Mouse (Mus musculus) intestine, postnatal 0 days (tissue): ENCODE data around the gene Snx14. TPM values are rescaled to one million over a fixed set of nuclear protein-coding genes. Genes with fewer than 3 reads are reported as not detected.

Experiments
- ATAC-seq: fragments of 200-750 bp; cut with Nextera tagmentation; 2 replicates; pipeline ENCODE4 v1.8.0; 2017; ENCODE audit warnings: mild to moderate bottlenecking, moderate TSS enrichment, moderate library complexity
- H3K27ac ChIP-seq: fragments of 300-500 bp; sonication (generic); 2 replicates; pipeline ENCODE4 v1.5.1; 2014; ENCODE audit warnings: mild to moderate bottlenecking, low read depth, low read length, moderate library complexity
- H3K27me3 ChIP-seq: fragments of 300-500 bp; sonication (generic); replicated peaks from 2 replicates; pipeline ENCODE4 v1.6.1; 2014; ENCODE audit warnings: low read length, mixed read lengths; ENCODE audit not compliant: control insufficient read depth, insufficient read depth
- H3K36me3 ChIP-seq: fragments of 300-500 bp; sonication (generic); 2 replicates; pipeline ENCODE4 v1.6.1; 2014; ENCODE audit warnings: mild to moderate bottlenecking, moderate library complexity; ENCODE audit not compliant: control insufficient read depth, insufficient read depth
- H3K4me1 ChIP-seq: fragments of 300-500 bp; sonication (generic); replicated peaks from 2 replicates; pipeline ENCODE4 v1.6.1; 2014; ENCODE audit warnings: antibody characterized with exemption, low read length, mixed read lengths; ENCODE audit not compliant: control insufficient read depth, insufficient read depth
- H3K4me2 ChIP-seq: fragments of 300-500 bp; sonication (generic); replicated peaks from 2 replicates; pipeline ENCODE4 v1.6.1; 2014; ENCODE audit warnings: low read depth, mild to moderate bottlenecking, moderate library complexity
- H3K4me3 ChIP-seq: fragments of 300-500 bp; sonication (generic); 2 replicates; pipeline ENCODE4 v1.5.1; 2014; ENCODE audit warnings: low read depth, low read length
- H3K9ac ChIP-seq: fragments of 300-500 bp; sonication (generic); 2 replicates; pipeline ENCODE4 v1.6.1; 2014; ENCODE audit warnings: mild to moderate bottlenecking, low read depth, low read length
- H3K9me3 ChIP-seq: fragments of 300-500 bp; sonication (generic); 2 replicates; pipeline ENCODE4 v1.6.1; 2016; ENCODE audit warnings: mixed run types; ENCODE audit not compliant: control insufficient read depth
- CTCF ChIP-seq: sonication (generic); IDR thresholded peaks from 2 replicates; pipeline ENCODE4 v1.5.1; 2016; ENCODE audit warnings: low read depth, mild to moderate bottlenecking, control low read depth, antibody characterized with exemption, moderate library complexity
- WGBS: fragments of 180-500 bp; shearing (Covaris S2); extraction: QIAGEN DNeasy Blood & Tissue Kit; methylation state at CpG from one replicate; pipeline ENCODE4 v1.1.7; 2014; 5-methylcytosine and 5-hydroxymethylcytosine counted together
- polyA plus RNA-seq: library from polyadenylated mRNA; unstranded; fragments of >200 nt; fragmentation: Nextera tagmentation; extraction: Ambion mirVana; gene quantifications from 2 replicates; pipeline ENCODE4 v1.2.1, GENCODE M21; 2015

Gene Snx14
- polyA plus RNA-seq, 1 experiment from 2014 or later: 18.4 TPM

- H3K9me3 ChIP-seq: no peaks in the 10 kb centered on the region
- TF ChIP-seq CTCF: no peak
- H3K36me3 ChIP-seq: no peaks in the 10 kb centered on the region
- no peak overlapping the region for H3K4me2 ChIP-seq
- H3K4me1 ChIP-seq: no peaks in the 10 kb centered on the region
- no peak for ATAC-seq
- no peak overlapping the region for H3K27ac ChIP-seq
- H3K27me3 ChIP-seq: no peaks in the 10 kb centered on the region
- H3K9ac ChIP-seq: no peak overlapping the region
- WGBS: 84% methylated on average over 2 of the region's 2 CpGs
- H3K4me3 ChIP-seq: no peak overlapping the region
Observed at GRCm38 (mm10) chr9:88344424-88344823, 94.3 kb downstream of the Snx14 start.

- H3K27ac ChIP-seq: no peak overlapping the region
- TF ChIP-seq CTCF: no peak
- no peaks in the 10 kb centered on the region for H3K9me3 ChIP-seq
- ATAC-seq: no peak; the same call in 1 of the 2 replicates
- no peaks in the 10 kb centered on the region for H3K27me3 ChIP-seq
- no peaks in the 10 kb centered on the region for H3K36me3 ChIP-seq
- H3K4me1 ChIP-seq: no peaks in the 10 kb centered on the region
- no peak overlapping the region for H3K9ac ChIP-seq
- WGBS: 57% methylated on average over 3 of the region's 3 CpGs
- H3K4me2 ChIP-seq: no peak overlapping the region
- H3K4me3 ChIP-seq: no peak overlapping the region
Observed at GRCm38 (mm10) chr9:88342701-88343100, 96.1 kb downstream of the Snx14 start.

- ATAC-seq: no peak
- H3K36me3 ChIP-seq: no peaks in the 10 kb centered on the region
- H3K4me2 ChIP-seq: no peak overlapping the region
Observed at GRCm38 (mm10) chr9:88342241-88342640, 96.5 kb downstream of the Snx14 start.

GRCm38 (mm10) chr9:88340819-88341218 is 97.9 kb downstream of the Snx14 start:
- no peak for TF ChIP-seq CTCF
- ATAC-seq: no peak
- Histone ChIP-seq H3K4me2 (no peak overlapping the region), H3K27ac (no peak overlapping the region), H3K4me1 (no peaks in the 10 kb centered on the region), H3K36me3 (no peaks in the 10 kb centered on the region), H3K9me3 (no peaks in the 10 kb centered on the region), H3K27me3 (no peaks in the 10 kb centered on the region), H3K9ac (no peak overlapping the region), H3K4me3 (no peak overlapping the region)
- WGBS: 86% methylated on average over 3 of the region's 3 CpGs

More at GRCm38 (mm10) chr9:88342241-88342640, 96.5 kb downstream of the Snx14 start:
- Histone ChIP-seq H3K9me3 (no peaks in the 10 kb centered on the region), H3K4me1 (no peaks in the 10 kb centered on the region), H3K9ac (no peak overlapping the region), H3K4me3 (no peak overlapping the region), H3K27me3 (no peaks in the 10 kb centered on the region), H3K27ac (no peak overlapping the region)
- TF ChIP-seq CTCF: no peak
- 79% methylated on average over 7 of the region's 7 CpGs for WGBS

GRCm38 (mm10) chr9:88335839-88336238 is 102.9 kb downstream of the Snx14 start:
- Histone ChIP-seq H3K36me3 (no peaks in the 10 kb centered on the region), H3K4me1 (no peaks in the 10 kb centered on the region), H3K4me2 (no peak overlapping the region), H3K27ac (no peak overlapping the region), H3K4me3 (no peak overlapping the region), H3K27me3 (no peaks in the 10 kb centered on the region), H3K9me3 (no peaks in the 10 kb centered on the region), H3K9ac (no peak overlapping the region)
- 57% methylated on average over 1 of the region's 2 CpGs for WGBS
- ATAC-seq: no peak
- TF ChIP-seq CTCF: no peak

GRCm38 (mm10) chr9:88332447-88332846 is 106.3 kb downstream of the Snx14 start:
- no peak overlapping the region for H3K4me3 ChIP-seq
- no peaks in the 10 kb centered on the region for H3K4me1 ChIP-seq
- H3K36me3 ChIP-seq: no peaks in the 10 kb centered on the region
- no peak overlapping the region for H3K27ac ChIP-seq
- H3K27me3 ChIP-seq: peaks cover 8% of the 10 kb centered on the region
- WGBS: 45% methylated on average over 3 of the region's 3 CpGs
- no peak for ATAC-seq
- no peak overlapping the region for H3K9ac ChIP-seq
- no peak for TF ChIP-seq CTCF
- no peaks in the 10 kb centered on the region for H3K9me3 ChIP-seq
- H3K4me2 ChIP-seq: no peak overlapping the region

- Histone ChIP-seq H3K9me3 (no peaks in the 10 kb centered on the region), H3K4me3 (no peak overlapping the region), H3K36me3 (no peaks in the 10 kb centered on the region), H3K9ac (no peak overlapping the region), H3K4me1 (no peaks in the 10 kb centered on the region), H3K27me3 (peaks cover 12% of the 10 kb centered on the region), H3K4me2 (0 out of 2 replicates have a peak overlapping the region, but pooled peaks have one; percentile 13), H3K27ac (no peak overlapping the region)
- no peak for TF ChIP-seq CTCF
- WGBS: 69% methylated on average over 3 of the region's 3 CpGs
- no peak for ATAC-seq
Observed at GRCm38 (mm10) chr9:88330316-88330715, 108.4 kb downstream of the Snx14 start.
